Mouse (Mus musculus): Measurements from ENCODE around the gene Cblb. TPM values are rescaled to one million over a fixed set of nuclear protein-coding genes. Genes with fewer than 3 reads are reported as not detected.

Gene Cblb
- polyA plus RNA-seq, 1 experiment from 2014 or later: 18.6 TPM

GRCm38 (mm10) chr16:52069648-52070047 lies 38.6 kb downstream of the Cblb start:
- no peak for ATAC-seq (ENCODE audit: insufficient number of reproducible peaks, insufficient read depth, low FRiP score, low read depth)
- Histone ChIP-seq H3K4me2 (replicated peaks; ENCODE audit: low read depth, low read length) (no peak overlapping the region), H3K9me3 (ENCODE audit: control insufficient read depth, low read depth, low read length) (no peaks in the 10 kb centered on the region), H3K4me1 (ENCODE audit: control insufficient read depth, insufficient read depth, low read length) (no peaks in the 10 kb centered on the region), H3K27me3 (ENCODE audit: control insufficient read depth, insufficient read depth, low read length) (no peaks in the 10 kb centered on the region), H3K9ac (replicated peaks; ENCODE audit: low read depth, low read length) (no peak overlapping the region), H3K36me3 (ENCODE audit: control insufficient read depth, insufficient read depth, low read length) (no peaks in the 10 kb centered on the region), H3K27ac (ENCODE audit: low read length) (no peak overlapping the region), H3K4me3 (ENCODE audit: low read depth, low read length) (no peak overlapping the region)
- 87% methylated on average over 6 of the region's 6 CpGs for WGBS

- H3K27me3 ChIP-seq (ENCODE audit: control insufficient read depth, insufficient read depth, low read length): no peaks in the 10 kb centered on the region
- no peak overlapping the region for H3K4me2 ChIP-seq (replicated peaks; ENCODE audit: low read depth, low read length)
- no peak overlapping the region for H3K4me3 ChIP-seq (ENCODE audit: low read depth, low read length)
- no peak overlapping the region for H3K9ac ChIP-seq (replicated peaks; ENCODE audit: low read depth, low read length)
- no peaks in the 10 kb centered on the region for H3K36me3 ChIP-seq (ENCODE audit: control insufficient read depth, insufficient read depth, low read length)
- no peak overlapping the region for H3K27ac ChIP-seq (ENCODE audit: low read length)
- 91% methylated on average over 5 of the region's 5 CpGs for WGBS
- no peaks in the 10 kb centered on the region for H3K9me3 ChIP-seq (ENCODE audit: control insufficient read depth, low read depth, low read length)
- no peak for ATAC-seq (ENCODE audit: insufficient number of reproducible peaks, insufficient read depth, low FRiP score, low read depth)
- H3K4me1 ChIP-seq (ENCODE audit: control insufficient read depth, insufficient read depth, low read length): no peaks in the 10 kb centered on the region
These were observed 39.1 kb downstream of the Cblb start for GRCm38 (mm10) chr16:52070128-52070527.

GRCm38 (mm10) chr16:52071290-52071689 lies 40.3 kb downstream of the Cblb start:
- no peak for ATAC-seq (ENCODE audit: insufficient number of reproducible peaks, insufficient read depth, low FRiP score, low read depth)
- no peaks in the 10 kb centered on the region for H3K4me1 ChIP-seq (ENCODE audit: control insufficient read depth, insufficient read depth, low read length)
- WGBS: 66% methylated on average over 2 of the region's 2 CpGs
- no peaks in the 10 kb centered on the region for H3K36me3 ChIP-seq (ENCODE audit: control insufficient read depth, insufficient read depth, low read length)
- no peak overlapping the region for H3K4me2 ChIP-seq (replicated peaks; ENCODE audit: low read depth, low read length)
- H3K4me3 ChIP-seq (ENCODE audit: low read depth, low read length): no peak overlapping the region
- no peak overlapping the region for H3K9ac ChIP-seq (replicated peaks; ENCODE audit: low read depth, low read length)
- no peaks in the 10 kb centered on the region for H3K27me3 ChIP-seq (ENCODE audit: control insufficient read depth, insufficient read depth, low read length)
- no peaks in the 10 kb centered on the region for H3K9me3 ChIP-seq (ENCODE audit: control insufficient read depth, low read depth, low read length)
- no peak overlapping the region for H3K27ac ChIP-seq (ENCODE audit: low read length)

GRCm38 (mm10) chr16:52071766-52072209 lies 40.8 kb downstream of the Cblb start:
- no peaks in the 10 kb centered on the region for H3K27me3 ChIP-seq (ENCODE audit: control insufficient read depth, insufficient read depth, low read length)
- no peaks in the 10 kb centered on the region for H3K9me3 ChIP-seq (ENCODE audit: control insufficient read depth, low read depth, low read length)
- no peaks in the 10 kb centered on the region for H3K36me3 ChIP-seq (ENCODE audit: control insufficient read depth, insufficient read depth, low read length)
- no peak overlapping the region for H3K9ac ChIP-seq (replicated peaks; ENCODE audit: low read depth, low read length)
- ATAC-seq (ENCODE audit: insufficient number of reproducible peaks, insufficient read depth, low FRiP score, low read depth): no peak
- H3K4me3 ChIP-seq (ENCODE audit: low read depth, low read length): no peak overlapping the region
- no peaks in the 10 kb centered on the region for H3K4me1 ChIP-seq (ENCODE audit: control insufficient read depth, insufficient read depth, low read length)
- no peak overlapping the region for H3K27ac ChIP-seq (ENCODE audit: low read length)
- no peak overlapping the region for H3K4me2 ChIP-seq (replicated peaks; ENCODE audit: low read depth, low read length)
- 46% methylated on average over 6 of the region's 6 CpGs for WGBS

- WGBS: 90% methylated on average over 7 of the region's 7 CpGs
These were observed 45.6 kb downstream of the Cblb start for GRCm38 (mm10) chr16:52076652-52077051.

GRCm38 (mm10) chr16:52077901-52078300 lies 46.9 kb downstream of the Cblb start:
- Histone ChIP-seq H3K4me2 (replicated peaks; ENCODE audit: low read depth, low read length) (no peak overlapping the region), H3K4me3 (ENCODE audit: low read depth, low read length) (no peak overlapping the region), H3K27ac (ENCODE audit: low read length) (no peak overlapping the region), H3K9ac (replicated peaks; ENCODE audit: low read depth, low read length) (no peak overlapping the region), H3K27me3 (ENCODE audit: control insufficient read depth, insufficient read depth, low read length) (no peaks in the 10 kb centered on the region), H3K9me3 (ENCODE audit: control insufficient read depth, low read depth, low read length) (no peaks in the 10 kb centered on the region), H3K36me3 (ENCODE audit: control insufficient read depth, insufficient read depth, low read length) (no peaks in the 10 kb centered on the region; the same call in 1 of the 2 replicates), H3K4me1 (ENCODE audit: control insufficient read depth, insufficient read depth, low read length) (0 out of 2 replicates have a peak, but pooled peaks cover 2% of the 10 kb centered on the region)
- WGBS: 69% methylated on average over 4 of the region's 4 CpGs
- ATAC-seq (ENCODE audit: insufficient number of reproducible peaks, insufficient read depth, low FRiP score, low read depth): no peak

More at GRCm38 (mm10) chr16:52076652-52077051, 45.6 kb downstream of the Cblb start:
- H3K4me1 ChIP-seq (ENCODE audit: control insufficient read depth, insufficient read depth, low read length): 0 out of 2 replicates have a peak, but pooled peaks cover 2% of the 10 kb centered on the region
- no peak overlapping the region for H3K4me2 ChIP-seq (replicated peaks; ENCODE audit: low read depth, low read length)
- no peak overlapping the region for H3K4me3 ChIP-seq (ENCODE audit: low read depth, low read length)
- ATAC-seq (ENCODE audit: insufficient number of reproducible peaks, insufficient read depth, low FRiP score, low read depth): no peak
- no peak overlapping the region for H3K9ac ChIP-seq (replicated peaks; ENCODE audit: low read depth, low read length)
- no peak overlapping the region for H3K27ac ChIP-seq (ENCODE audit: low read length)
- no peaks in the 10 kb centered on the region for H3K27me3 ChIP-seq (ENCODE audit: control insufficient read depth, insufficient read depth, low read length)
- no peaks in the 10 kb centered on the region; the same call in 1 of the 2 replicates for H3K36me3 ChIP-seq (ENCODE audit: control insufficient read depth, insufficient read depth, low read length)
- no peaks in the 10 kb centered on the region for H3K9me3 ChIP-seq (ENCODE audit: control insufficient read depth, low read depth, low read length)

- 0 out of 2 replicates have a peak, but pooled peaks cover 2% of the 10 kb centered on the region for H3K4me1 ChIP-seq (ENCODE audit: control insufficient read depth, insufficient read depth, low read length)
- no peak overlapping the region for H3K4me2 ChIP-seq (replicated peaks; ENCODE audit: low read depth, low read length)
- ATAC-seq (ENCODE audit: insufficient number of reproducible peaks, insufficient read depth, low FRiP score, low read depth): no peak
- 45% methylated on average over 9 of the region's 9 CpGs for WGBS
- no peaks in the 10 kb centered on the region for H3K9me3 ChIP-seq (ENCODE audit: control insufficient read depth, low read depth, low read length)
- no peaks in the 10 kb centered on the region for H3K27me3 ChIP-seq (ENCODE audit: control insufficient read depth, insufficient read depth, low read length)
- no peak overlapping the region for H3K27ac ChIP-seq (ENCODE audit: low read length)
- H3K36me3 ChIP-seq (ENCODE audit: control insufficient read depth, insufficient read depth, low read length): no peaks in the 10 kb centered on the region; the same call in 1 of the 2 replicates
- no peak overlapping the region for H3K9ac ChIP-seq (replicated peaks; ENCODE audit: low read depth, low read length)
- H3K4me3 ChIP-seq (ENCODE audit: low read depth, low read length): no peak overlapping the region
These were observed 47.9 kb downstream of the Cblb start for GRCm38 (mm10) chr16:52078758-52079474.

GRCm38 (mm10) chr16:52079475-52079823 lies 48.4 kb downstream of the Cblb start:
- H3K27ac ChIP-seq (ENCODE audit: low read length): no peak overlapping the region
- no peak overlapping the region for H3K9ac ChIP-seq (replicated peaks; ENCODE audit: low read depth, low read length)
- no peaks in the 10 kb centered on the region; the same call in 1 of the 2 replicates for H3K36me3 ChIP-seq (ENCODE audit: control insufficient read depth, insufficient read depth, low read length)

More at GRCm38 (mm10) chr16:52079475-52079823, 48.4 kb downstream of the Cblb start:
- no peak overlapping the region for H3K4me2 ChIP-seq (replicated peaks; ENCODE audit: low read depth, low read length)
- no peaks in the 10 kb centered on the region for H3K9me3 ChIP-seq (ENCODE audit: control insufficient read depth, low read depth, low read length)
- H3K4me1 ChIP-seq (ENCODE audit: control insufficient read depth, insufficient read depth, low read length): 0 out of 2 replicates have a peak, but pooled peaks cover 2% of the 10 kb centered on the region
- no peaks in the 10 kb centered on the region for H3K27me3 ChIP-seq (ENCODE audit: control insufficient read depth, insufficient read depth, low read length)
- 72% methylated on average over 8 of the region's 8 CpGs for WGBS
- no peak for ATAC-seq (ENCODE audit: insufficient number of reproducible peaks, insufficient read depth, low FRiP score, low read depth)
- no peak overlapping the region for H3K4me3 ChIP-seq (ENCODE audit: low read depth, low read length)
